Mouse (Mus musculus) 3T3-L1 (cell line): ENCODE results near the gene Zfp106.
"Not testable (repeated sequence)": the region's sequence is repeated elsewhere in the genome, so short reads cannot be mapped to it uniquely, and the experiment has no call there.

Source experiments
- DNase-seq: peaks from one replicate; pipeline ENCODE4 v3.0.0-alpha.2; 2015; ENCODE audit warnings: low read depth, low spot score

The Zfp106 gene

DNA sequence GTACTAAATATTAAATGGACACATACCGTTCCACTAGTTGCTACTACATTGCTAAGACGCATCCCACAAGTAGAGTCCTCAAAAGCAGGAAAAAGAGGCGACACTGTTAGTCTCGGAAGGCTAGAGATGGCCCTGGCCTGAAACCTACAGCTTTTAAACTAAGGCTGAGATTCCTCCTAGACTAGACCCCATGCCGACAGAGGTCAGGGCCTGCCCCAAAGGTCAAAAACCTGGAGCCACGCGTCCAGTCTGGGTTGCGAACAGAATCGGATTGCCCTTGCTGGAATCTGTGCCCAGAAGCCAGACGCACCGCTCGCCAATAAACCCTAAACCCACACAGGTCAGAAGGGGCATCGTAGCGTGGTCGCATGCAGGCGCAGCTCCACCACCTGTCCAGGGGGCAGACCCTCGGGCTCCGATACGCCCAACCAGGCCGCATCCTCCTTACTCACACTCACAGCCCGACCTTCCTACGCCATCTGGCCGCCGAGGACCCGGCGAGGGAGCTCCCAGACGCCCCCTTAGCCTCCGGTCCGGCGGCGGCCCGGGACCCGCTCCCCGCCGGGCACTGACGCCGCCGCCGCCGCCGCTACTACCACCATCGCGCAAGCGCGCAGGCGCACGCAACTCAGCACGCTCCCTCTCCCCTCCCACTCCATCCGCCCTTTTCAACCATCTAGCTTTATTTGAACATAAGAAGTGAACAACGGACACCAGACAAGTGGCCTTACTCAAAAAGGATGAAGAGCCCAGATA lies at the start of gene Zfp106:
Zfp106 (minus strand) TSS at position 609 of the 756 bp plus-strand sequence.
- DNase-seq, result peak; percentile 93

DNA sequence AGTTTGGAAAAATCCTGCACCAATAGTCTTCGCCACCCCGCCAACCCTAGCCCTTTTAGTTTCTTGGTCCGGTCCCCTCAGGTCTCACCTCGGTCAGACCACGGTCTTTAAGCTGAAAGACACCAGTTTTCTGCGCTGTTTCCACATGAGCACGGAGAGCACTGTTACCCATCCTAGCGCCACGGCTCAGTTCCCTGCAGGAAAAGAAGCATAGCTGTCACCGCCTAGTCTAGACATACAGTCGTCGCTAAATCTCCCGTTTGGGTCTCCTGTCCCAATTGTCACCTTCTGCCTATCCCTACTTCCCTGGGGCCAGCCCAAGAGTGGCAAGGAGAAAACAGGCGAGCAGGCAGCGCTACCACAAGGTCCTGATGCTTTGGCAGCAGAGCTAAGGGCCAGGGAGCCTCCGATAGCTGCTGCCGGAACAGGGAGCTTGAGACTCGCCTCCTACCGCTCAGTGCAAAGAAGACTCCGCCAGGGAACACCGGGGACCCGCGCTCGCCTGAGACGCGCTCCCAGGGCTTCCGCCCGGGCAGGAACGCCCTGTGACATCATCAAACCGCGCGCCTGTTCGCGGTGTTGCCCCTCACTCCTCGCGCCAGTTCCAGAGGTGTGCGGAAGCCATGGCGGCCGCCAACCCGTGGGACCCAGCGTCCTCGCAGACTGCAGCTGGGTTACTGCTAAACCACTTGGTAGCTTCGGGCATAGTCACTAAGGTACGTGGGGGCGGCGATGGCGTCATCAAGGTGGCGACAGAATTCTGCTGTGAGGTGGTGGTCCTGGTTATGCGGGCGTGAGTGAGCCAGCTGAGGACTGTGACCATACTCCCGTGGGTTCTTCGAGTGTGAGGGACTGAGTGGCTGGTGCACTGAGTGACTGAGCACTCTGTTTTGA lies 45.4 kb upstream of the Zfp106 start, which contains the start of the genes Haus2 and Lrrc57:
Haus2 (plus strand) TSS at position 554 of the 894 bp plus-strand sequence.
Lrrc57 (minus strand) TSS at position 691 of the 894 bp plus-strand sequence.
- DNase-seq, result peak; percentile 92

DNA sequence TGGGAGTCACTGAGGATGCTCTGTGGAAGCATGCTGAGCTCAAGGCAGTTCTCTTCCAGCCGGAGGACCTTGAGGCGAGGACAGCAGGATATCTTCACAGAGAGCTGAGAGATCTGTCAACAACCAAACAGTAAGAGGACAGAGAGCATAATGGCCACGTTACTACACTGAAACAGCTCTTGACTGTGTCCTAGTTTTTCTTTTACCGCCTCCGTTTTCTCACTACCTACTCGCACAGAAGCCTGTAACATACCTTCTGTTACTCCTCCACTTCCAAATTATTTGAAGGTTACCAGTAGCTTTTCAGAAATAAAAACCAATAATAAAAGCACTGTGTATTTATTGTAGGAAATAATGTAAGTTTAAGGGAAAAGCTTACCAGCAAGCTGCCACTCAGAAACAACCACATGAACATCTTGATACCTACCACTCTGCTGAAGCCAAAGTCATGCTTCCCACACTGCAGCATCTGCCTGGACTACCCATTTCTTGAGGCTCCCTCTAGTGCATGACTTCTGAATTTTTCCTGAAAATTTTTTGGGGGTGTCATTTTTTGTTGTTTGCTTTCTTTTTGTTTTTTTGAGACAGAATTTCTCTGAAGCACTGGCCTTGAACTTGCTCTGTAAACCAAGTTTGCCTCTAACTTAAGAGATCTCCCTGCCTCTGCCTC lies 42.5 kb upstream of the Zfp106 start:
- DNase-seq, result peak; percentile 76

DNA sequence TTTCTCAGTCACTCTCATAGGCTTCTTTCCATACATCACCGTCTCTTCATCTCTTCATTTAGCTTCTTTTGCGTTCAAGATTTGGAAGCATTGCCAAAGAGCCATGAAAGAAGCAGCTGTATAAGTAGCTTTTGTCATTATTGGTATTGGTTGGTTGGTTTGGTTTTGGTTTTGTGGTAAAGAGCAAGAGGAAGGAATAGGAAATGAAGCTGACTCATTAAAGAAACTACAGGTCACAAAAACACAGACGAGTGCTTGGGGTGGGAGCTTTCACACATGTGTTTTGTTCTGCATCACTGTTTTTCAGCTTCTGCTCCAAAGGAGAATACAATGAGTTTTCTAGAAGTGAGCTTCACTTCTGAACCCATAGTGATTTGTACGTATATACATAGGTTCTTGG lies 35.9 kb upstream of the Zfp106 start:
- DNase-seq, result no peak

DNA sequence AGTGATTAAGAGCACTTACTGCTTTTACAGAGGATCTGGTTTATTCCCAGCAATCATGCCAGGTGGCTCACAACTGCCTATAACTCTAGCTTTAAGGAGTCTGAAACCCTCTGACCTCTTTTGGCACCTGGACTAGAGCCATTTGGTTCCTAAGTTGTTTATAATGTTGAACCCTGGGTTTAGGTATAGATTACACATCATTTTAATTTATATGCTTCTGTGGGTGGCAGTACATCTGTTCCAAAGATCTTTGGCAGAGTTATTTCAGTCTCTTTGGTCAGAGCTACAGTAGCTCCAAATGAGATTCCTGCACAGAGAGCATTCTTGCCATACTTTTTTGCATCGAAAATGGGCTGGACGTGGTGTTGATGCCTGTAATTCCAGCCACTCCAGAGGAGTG lies 34.1 kb upstream of the Zfp106 start:
- DNase-seq, result no peak

DNA sequence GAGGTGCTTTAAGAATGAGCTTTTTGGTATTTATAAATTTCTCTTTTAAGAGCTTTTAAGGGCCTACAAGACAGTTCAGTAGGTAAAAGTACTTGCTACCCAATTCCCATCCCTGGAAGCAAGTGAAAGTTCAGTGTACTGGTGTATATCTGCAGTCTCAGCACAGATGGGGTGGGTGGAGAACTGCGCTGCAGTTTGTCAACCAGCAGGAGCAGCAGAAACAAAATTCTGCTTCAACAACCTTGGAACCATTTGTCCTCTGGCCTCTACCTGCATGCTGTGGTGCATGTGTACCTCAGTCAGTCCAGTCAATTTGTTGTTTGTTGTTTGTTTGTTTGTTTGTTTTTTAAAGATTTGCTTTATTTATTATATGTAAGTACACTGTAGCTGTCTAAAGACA lies 28.6 kb upstream of the Zfp106 start:
- no peak for DNase-seq

DNA sequence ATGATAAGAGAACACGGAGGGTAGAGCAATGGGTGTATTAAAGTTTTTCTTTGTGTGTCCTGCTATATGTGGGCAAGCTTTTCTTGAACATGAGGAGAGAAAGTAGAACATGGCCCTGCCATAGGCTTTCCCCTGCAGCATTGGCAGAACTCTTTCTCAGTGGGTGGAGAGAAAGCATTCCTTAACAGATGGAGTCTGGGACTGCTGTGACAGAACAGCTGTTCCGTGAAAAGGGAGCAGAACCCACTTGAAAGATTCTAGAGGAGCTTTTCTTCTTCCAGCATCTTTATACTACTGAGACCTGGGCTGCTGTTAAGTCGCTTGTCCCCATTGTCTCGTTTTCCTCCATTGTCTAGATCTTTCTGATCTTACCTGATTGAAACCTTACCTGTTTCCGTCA lies 26.1 kb upstream of the Zfp106 start:
- no peak for DNase-seq

DNA sequence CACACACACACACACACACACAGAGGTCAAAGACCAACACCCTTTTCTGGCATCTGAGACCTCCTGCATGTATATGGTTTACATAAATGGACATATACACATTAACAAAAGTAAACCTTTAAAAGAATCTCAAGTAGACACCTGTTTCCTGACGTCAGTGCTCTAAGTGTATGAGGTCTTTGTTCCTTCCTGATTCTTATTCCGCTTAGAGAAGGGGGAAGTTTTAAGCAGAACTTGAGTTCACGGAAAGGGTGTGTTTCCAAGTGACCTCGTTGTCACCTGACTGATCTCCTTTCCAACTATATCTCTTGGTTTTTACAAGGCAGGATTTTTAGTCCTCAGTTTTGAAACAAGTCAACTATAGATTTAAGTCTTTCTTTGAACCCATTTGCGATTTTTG lies 14.6 kb upstream of the Zfp106 start:
- peak; percentile 26 for DNase-seq

DNA sequence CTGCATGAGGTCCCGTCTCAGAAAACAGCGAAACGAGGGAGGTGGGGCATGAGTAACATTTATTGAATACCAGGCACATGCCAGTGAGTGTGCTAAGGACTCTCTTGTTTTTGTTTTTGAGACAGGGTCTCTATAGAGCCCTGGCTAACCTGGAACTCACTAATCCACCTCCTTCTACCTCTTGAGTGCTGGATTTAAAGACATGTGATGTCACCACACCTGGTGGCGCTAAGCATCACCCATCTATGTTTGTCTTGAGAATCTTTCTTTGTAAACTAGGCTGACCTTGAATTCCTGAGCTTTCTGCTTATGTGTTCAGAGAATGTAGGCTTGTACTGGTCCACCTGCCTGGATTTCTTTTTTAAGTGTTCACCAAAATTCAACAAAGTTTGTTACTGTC lies 14.2 kb upstream of the Zfp106 start:
- no peak for DNase-seq

DNA sequence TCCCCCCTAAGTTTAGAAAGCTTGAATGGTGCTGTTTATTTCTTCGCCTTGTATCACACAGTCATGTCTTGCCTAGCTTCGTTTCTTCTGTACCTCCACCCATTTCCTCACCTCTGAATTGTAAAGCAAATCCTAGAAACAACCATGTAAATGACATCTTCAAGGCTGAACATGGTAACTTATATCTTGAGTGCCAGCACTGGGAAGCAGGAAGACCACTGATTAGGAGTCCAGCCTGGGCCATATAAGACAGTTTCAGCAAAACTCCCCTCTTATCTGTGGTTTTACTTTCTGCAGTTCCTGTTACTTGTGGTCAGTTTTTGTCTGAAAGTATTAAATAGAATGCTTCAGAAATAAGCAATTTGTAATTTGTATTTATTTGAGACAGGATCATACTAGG lies 12.3 kb upstream of the Zfp106 start:
- DNase-seq, result no peak

DNA sequence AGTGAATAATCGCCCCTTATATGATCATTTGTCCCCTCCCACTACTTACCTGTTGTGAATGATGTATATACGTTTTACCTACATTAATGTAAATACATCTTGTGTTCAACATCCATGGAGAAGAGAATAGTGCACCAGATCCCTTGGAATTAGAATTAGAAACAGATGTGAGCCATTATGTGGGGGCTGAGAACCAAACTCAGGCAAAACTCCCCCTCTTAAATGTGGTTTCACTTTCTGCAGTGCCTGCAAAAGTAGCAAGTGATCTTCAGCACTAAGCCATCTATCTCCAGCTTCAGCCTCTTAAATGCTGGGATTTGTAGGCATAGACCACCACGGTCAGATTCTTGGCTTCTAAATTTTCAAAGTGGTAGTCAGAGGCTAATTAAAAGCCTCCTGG lies 11.5 kb upstream of the Zfp106 start:
- DNase-seq, result peak; percentile 27

DNA sequence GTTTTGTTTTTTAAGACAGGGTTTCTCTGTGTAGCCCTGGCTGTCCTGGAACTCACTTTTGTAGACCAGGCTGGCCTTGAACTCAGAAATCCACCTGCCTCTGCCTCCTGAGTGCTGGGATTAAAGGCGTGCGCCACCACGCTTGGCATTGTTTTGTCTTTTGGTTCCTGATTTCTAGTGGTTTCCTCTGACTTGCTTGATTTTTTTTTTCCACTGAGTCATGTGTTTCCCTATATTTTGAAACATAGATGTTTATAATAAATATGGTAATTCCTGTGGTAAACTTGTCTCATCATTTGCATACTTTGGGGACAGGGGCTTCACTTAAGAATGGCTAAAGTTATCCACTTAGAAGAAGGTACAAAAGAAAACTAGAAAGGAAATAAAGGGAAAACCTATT lies 8.5 kb upstream of the Zfp106 start:
- not testable (repeated sequence) for DNase-seq

DNA sequence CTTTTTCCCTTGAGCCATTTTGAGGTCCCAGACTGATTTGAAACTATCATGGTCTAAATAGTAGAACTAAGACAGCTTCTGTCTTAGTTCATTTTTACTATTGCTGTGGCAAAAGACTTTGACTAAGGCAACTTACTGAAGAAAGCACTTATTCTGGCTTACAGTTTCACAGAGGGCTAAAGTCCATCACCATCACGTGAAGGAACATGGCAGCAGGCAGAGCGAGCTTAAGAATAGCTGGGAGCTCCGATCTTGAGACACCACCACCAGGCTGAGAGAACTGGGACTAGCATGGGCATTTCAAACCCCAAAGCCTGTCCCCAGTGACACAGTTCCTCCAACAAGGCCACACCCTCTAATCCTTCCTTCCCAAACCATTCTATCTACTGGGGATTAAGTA lies 7.4 kb upstream of the Zfp106 start:
- DNase-seq, result no peak

DNA sequence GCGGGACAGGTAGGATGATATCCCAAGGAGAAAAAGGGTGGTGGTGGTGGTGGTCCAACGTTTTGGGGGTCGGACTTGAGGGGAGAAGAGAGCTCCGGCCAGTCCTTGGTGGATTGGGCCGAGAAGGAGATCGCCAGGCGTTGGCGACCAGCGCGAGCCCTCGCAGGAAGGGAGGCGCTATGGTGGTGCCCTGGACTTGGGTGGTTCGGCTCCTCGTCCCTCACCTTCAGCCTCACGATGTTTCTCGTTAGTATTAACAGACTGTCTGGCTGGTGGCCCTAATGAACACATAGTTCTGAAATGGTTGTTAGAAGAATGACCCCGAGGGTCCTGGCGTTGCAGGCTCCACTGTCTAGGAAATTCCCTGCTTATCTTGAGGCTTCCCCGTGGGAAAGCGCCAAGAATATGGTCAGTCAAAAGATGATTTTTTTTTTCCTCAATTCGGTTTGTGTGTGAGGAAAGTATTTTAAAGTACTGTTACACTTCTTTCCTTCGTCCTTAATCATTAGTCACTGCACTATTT lies 4.2 kb upstream of the Zfp106 start:
- no peak for DNase-seq

DNA sequence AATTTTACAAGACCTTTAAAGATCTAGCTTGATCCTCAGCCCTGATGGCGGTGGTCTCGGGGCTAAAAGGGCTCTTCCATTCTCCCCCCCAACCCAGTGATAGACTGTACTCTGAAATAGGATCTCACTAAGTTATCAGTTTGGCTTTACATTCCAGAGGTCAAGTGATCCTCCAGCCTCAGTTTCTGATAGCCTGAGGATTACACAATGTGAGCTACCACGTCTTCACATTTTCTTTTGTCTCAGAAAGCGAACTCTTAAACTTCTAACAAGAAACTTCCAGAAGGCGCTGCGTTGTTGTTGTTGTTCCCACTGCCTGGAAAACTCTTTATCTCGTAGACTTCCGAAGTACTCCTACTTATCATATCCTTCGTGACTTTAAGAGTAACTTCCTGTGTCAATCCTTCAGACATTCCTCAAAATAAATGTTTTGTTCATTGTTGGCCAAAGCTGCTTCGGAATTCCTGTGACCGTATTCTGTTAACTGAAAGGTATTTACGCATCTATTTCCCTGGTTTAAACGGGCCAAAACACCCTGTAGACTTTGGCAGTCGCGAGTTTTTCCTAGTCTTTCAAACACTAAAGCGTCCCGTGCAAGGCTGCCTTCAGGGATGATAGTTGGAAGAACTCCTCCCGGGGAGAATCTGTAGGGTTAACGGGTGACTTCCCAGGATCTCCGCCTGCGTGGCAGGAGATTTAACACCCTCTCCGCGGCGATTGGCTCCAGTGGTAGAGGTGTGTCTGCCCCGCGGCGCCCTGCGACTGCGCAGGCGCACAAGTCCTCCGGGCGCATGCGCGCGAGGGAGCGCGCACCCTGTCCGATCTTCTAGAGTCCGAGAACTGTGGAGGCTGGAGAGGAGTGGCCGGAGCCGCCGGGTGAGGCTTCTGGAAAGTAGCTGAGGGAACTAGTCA lies 3.5 kb upstream of the Zfp106 start, which contains the start of gene Snap23:
Snap23 (plus strand) TSS at position 786 of the 912 bp plus-strand sequence.
- DNase-seq, result peak; percentile 95

DNA sequence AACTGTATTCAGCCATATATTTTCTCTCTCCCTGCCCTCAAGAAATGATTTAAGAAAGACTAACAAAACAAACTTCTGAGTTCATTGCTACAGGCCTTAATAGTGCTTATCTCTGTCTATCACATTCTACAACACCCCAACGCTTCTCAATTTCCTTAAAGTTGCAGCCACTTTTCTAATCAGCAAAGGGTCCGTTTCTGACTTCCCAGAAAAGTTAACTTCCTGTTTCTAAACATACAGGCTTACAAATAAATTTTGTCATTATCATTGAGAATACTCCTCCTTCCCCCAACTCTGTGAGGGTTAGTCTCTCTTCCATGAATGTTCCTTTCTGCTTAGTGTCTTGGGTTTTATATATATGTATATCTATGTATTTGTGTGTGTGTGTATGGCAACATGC lies 1.7 kb upstream of the Zfp106 start:
- DNase-seq, result no peak

DNA sequence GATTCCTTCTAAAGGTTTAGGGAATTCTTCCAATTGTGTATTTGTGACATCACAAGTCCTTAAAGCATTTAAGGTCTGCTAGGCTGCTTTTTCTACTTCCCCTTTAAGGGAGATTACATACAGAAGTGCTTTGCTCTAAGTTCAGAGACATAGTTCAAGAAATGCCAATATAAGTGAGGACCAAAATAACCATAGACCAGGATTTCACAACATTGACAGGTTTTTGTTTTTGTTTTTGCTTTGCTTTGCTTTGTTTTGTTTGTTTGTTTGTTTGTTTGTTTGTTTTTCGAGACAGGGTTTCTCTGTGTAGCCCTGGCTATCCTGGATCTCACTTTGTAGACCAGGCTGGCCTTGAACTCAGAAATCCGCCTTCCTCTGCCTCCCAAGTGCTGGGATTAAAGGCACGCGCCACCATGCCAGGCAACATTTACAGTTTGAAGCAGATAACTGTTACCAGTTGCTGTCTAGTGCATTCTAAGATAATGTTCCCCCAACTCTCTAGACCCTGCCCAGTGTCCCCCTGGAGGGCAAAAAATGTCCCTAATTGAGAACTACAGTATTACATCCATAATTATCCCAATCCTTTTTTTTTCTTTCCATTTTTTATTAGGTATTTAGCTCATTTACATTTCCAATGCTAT lies 1.0 kb upstream of the Zfp106 start:
- not testable (repeated sequence) for DNase-seq

DNA sequence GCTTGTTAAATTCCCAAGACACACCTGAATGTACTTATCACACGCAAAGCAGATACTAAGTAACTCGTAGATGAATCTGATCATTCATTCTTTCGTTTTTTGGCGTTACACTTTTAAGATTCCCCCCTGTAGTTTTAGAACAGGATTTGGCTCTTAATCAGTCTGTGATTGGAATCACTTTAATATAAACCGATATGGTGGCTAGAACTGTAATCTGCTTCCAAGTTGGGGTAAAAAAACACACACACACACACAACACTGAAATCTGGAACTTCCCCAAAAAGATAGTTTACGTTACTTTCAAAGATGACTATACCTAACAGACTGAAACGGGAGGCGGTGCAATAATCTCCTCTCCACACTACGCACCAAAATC lies 796 bp downstream of the Zfp106 start:
- no peak for DNase-seq

DNA sequence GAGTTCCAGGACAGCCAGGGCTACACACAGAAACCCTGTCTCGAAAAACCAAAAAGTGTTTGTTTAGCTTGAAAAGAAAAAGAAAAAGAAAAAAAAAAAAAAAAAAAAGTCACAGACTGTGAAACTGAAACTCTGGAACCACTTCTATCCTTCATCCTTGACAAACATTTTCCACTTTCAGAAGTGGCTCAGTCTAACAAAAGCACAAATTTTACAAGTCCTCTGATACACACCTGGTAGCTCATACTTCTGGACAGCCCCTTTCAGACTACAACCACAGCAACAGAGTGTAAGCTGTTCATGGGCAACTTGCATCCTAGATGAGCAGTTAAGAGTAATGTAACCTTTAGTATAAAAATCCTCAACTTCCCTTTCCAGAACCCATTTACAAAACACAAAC lies 2.1 kb downstream of the Zfp106 start:
- no peak for DNase-seq

DNA sequence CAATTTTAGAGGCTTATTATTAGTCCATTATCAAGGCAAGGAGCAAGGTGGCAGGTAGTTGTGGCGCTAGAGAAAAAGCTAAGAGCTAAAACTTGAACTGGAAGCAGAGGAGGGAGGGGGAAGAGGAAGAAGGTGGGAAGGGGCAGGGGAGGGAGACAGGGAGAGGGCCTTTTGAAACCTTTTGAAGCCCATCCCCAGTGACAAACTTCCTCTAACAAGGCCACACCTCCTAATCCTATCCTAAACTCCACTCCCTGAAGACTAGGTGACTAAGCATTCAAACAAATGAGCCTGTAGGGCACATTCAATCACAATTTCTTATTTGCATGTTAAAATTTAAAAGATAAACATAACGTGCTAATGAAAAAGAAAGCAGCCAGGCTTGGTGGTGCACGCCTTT lies 4.8 kb downstream of the Zfp106 start:
- DNase-seq, result no peak
